Mouse (Mus musculus) olfactory bulb, adult 2 months (tissue): Measurements from ENCODE around the gene Dhx40.

Experiments used
- CTCF ChIP-seq: fragments of 200-500 bp; IDR thresholded peaks from 2 replicates; pipeline ENCODE4 v1.5.1; 2012; ENCODE audit warnings: low read depth, mild to moderate bottlenecking, low read length, moderate library complexity; ENCODE audit not compliant: insufficient read depth
- POLR2A ChIP-seq: fragments of 200-500 bp; IDR thresholded peaks from 2 replicates; pipeline ENCODE4 v1.6.1; 2012; ENCODE audit warnings: mild to moderate bottlenecking, low read depth, low read length, moderate library complexity; ENCODE audit not compliant: insufficient read depth

GRCm38 (mm10) chr11:86811326-86811630 is 3.7 kb upstream of the Dhx40 start:
- TF ChIP-seq CTCF = no peak
- TF ChIP-seq POLR2A = no peak
